In genomic region chr12:3424179-3424578, GRCm38 (mm10) we compare ENCODE assay signal across 14 mouse cellular contexts. TPM values are rescaled to one million over a fixed set of nuclear protein-coding genes. Genes with fewer than 3 reads are reported as not detected.
DNase-seq lines count a peak whose midpoint lies in the region; ATAC-seq and TF ChIP-seq lines count a peak whose summit lies in the region.
"Had no signal": no experiment of that assay in that cellular context is flagged by ENCODE, and none has a peak within 500 bp of the region (broad histone marks: within the 10 kb centered on the region; RNA-seq: fewer than 3 reads in every experiment).

No protein-coding gene starts in this region.

- ATAC-seq in erythroblast, adult 5-6 weeks (replicated peaks; ENCODE audit: low FRiP score, poor library complexity, severe bottlenecking): no peak
- no peak for ATAC-seq in liver, embryonic 11.5 days (replicated peaks; ENCODE audit: low FRiP score)
- ATAC-seq in liver, postnatal 0 days: no peak
- no peak for ATAC-seq in hindbrain, postnatal 0 days
- ATAC-seq: intestine, embryonic 15.5 days had no signal

- no peak overlapping the region for H3K27ac ChIP-seq in liver, embryonic 11.5 days (ENCODE audit: low read depth, low read length)
- no peak overlapping the region for H3K27ac ChIP-seq in liver, postnatal 0 days (ENCODE audit: low read depth)
- H3K27ac ChIP-seq in hindbrain, postnatal 0 days: no peak overlapping the region
- H3K27ac ChIP-seq: intestine, embryonic 15.5 days; limb, embryonic 13.5 days; neural tube, embryonic 12.5 days had no signal

- no peak for TF ChIP-seq EP300 in liver, postnatal 0 days (IDR thresholded peaks at IDR 0.05; ENCODE audit: low read depth)

- H3K9me3 ChIP-seq in erythroblast, embryonic 14.5 days (ENCODE audit: control insufficient read depth, low read length): no peaks in the 10 kb centered on the region
- H3K9me3 ChIP-seq in liver, embryonic 11.5 days (ENCODE audit: control insufficient read depth, low read length): no peaks in the 10 kb centered on the region
- no peaks in the 10 kb centered on the region for H3K9me3 ChIP-seq in liver, postnatal 0 days (ENCODE audit: low read length)
- no peaks in the 10 kb centered on the region for H3K9me3 ChIP-seq in E14TG2a.4 (ENCODE audit: low read length)
- no peaks in the 10 kb centered on the region for H3K9me3 ChIP-seq in hindbrain, postnatal 0 days (ENCODE audit: low read length)
- H3K9me3 ChIP-seq: intestine, embryonic 15.5 days; limb, embryonic 13.5 days; neural tube, embryonic 12.5 days had no signal

- H3K27me3 ChIP-seq in erythroblast, embryonic 14.5 days (ENCODE audit: control insufficient read depth): no peaks in the 10 kb centered on the region
- H3K27me3 ChIP-seq in liver, embryonic 11.5 days (replicated peaks; ENCODE audit: control insufficient read depth, insufficient read depth, low read length): no peaks in the 10 kb centered on the region
- H3K27me3 ChIP-seq in liver, postnatal 0 days (ENCODE audit: insufficient read depth, low read length): no peaks in the 10 kb centered on the region
- no peaks in the 10 kb centered on the region for H3K27me3 ChIP-seq in E14TG2a.4 (ENCODE audit: insufficient read depth, low read length)
- no peaks in the 10 kb centered on the region for H3K27me3 ChIP-seq in hindbrain, postnatal 0 days (ENCODE audit: insufficient read depth, low read length)
- H3K27me3 ChIP-seq: intestine, embryonic 15.5 days; limb, embryonic 13.5 days; neural tube, embryonic 12.5 days had no signal

- H3K4me1 ChIP-seq in erythroblast, embryonic 14.5 days (ENCODE audit: control insufficient read depth): peaks cover 29% of the 10 kb centered on the region
- H3K4me1 ChIP-seq in liver, embryonic 11.5 days (replicated peaks; ENCODE audit: control insufficient read depth, insufficient read depth, low read length): peaks cover 9% of the 10 kb centered on the region
- peaks cover 14% of the 10 kb centered on the region for H3K4me1 ChIP-seq in liver, postnatal 0 days (ENCODE audit: insufficient read depth)
- H3K4me1 ChIP-seq in E14TG2a.4 (replicated peaks; ENCODE audit: low read depth, low read length): peaks cover 65% of the 10 kb centered on the region
- no peaks in the 10 kb centered on the region for H3K4me1 ChIP-seq in hindbrain, postnatal 0 days (ENCODE audit: insufficient read depth, low read length)

- peaks cover 30% of the 10 kb centered on the region for H3K36me3 ChIP-seq in erythroblast, embryonic 14.5 days (ENCODE audit: control insufficient read depth)
- 0 out of 2 replicates have a peak, but pooled peaks cover 6% of the 10 kb centered on the region for H3K36me3 ChIP-seq in liver, embryonic 11.5 days (ENCODE audit: control insufficient read depth, insufficient read depth, low read length)
- H3K36me3 ChIP-seq in liver, postnatal 0 days (replicated peaks; ENCODE audit: insufficient read depth, low read length): no peaks in the 10 kb centered on the region
- peaks cover 62% of the 10 kb centered on the region for H3K36me3 ChIP-seq in E14TG2a.4 (ENCODE audit: insufficient read depth, low read length)
- H3K36me3 ChIP-seq in hindbrain, postnatal 0 days (ENCODE audit: insufficient read depth, low read length): no peaks in the 10 kb centered on the region

- no peak for DNase-seq in liver, embryonic 11.5 days (ENCODE audit: low spot score)
- DNase-seq in liver, postnatal 0 days: no peak
- DNase-seq in heart, postnatal 4 days: peak; percentile 21
- DNase-seq in hindbrain, postnatal 0 days (ENCODE audit: low spot score): no peak
- DNase-seq in adrenal gland, postnatal 10 days: no peak
- DNase-seq: layer of hippocampus, postnatal 36 days; thymus, adult 18-20 months had no signal

- H3K4me3 ChIP-seq in erythroblast, embryonic 14.5 days (replicated peaks): peak overlapping the region; percentile 18
- H3K4me3 ChIP-seq in liver, embryonic 11.5 days (ENCODE audit: low read depth, low read length): no peak overlapping the region
- H3K4me3 ChIP-seq in liver, postnatal 0 days (ENCODE audit: low read depth, low read length): no peak overlapping the region
- peak overlapping the region; percentile 99 for H3K4me3 ChIP-seq in E14TG2a.4 (replicated peaks; ENCODE audit: low read length)
- H3K4me3 ChIP-seq in hindbrain, postnatal 0 days (ENCODE audit: low read length): no peak overlapping the region
- H3K4me3 ChIP-seq: intestine, embryonic 15.5 days; neural tube, embryonic 12.5 days had no signal

- peak overlapping the region; percentile 30; the same call in 1 of the 2 replicates for H3K9ac ChIP-seq in liver, embryonic 11.5 days (ENCODE audit: low read depth, low read length)
- no peak overlapping the region for H3K9ac ChIP-seq in liver, postnatal 0 days (replicated peaks)
- H3K9ac ChIP-seq in hindbrain, postnatal 0 days (replicated peaks; ENCODE audit: low read length): no peak overlapping the region
- H3K9ac ChIP-seq: intestine, embryonic 15.5 days; limb, embryonic 13.5 days; neural tube, embryonic 12.5 days had no signal

- peak overlapping the region; percentile 87 for H3K4me2 ChIP-seq in liver, embryonic 11.5 days
- no peak overlapping the region for H3K4me2 ChIP-seq in liver, postnatal 0 days (ENCODE audit: low read depth, low read length)
- H3K4me2 ChIP-seq in hindbrain, postnatal 0 days (ENCODE audit: low read depth, low read length): no peak overlapping the region
- H3K4me2 ChIP-seq: midbrain, embryonic 11.5 days had no signal

- WGBS in liver, embryonic 11.5 days: 79% methylated on average over 2 of the region's 2 CpGs
- WGBS in liver, postnatal 0 days (ENCODE audit: insufficient replicate concordance): 74% methylated on average over 2 of the region's 2 CpGs
- 88% methylated on average over 2 of the region's 2 CpGs for WGBS in hindbrain, postnatal 0 days

- TF ChIP-seq CTCF in liver, postnatal 0 days (IDR thresholded peaks at IDR 0.05; ENCODE audit: low read depth): no peak
- TF ChIP-seq CTCF in E14TG2a.4 (conservative IDR thresholded peaks at IDR 0.05; ENCODE audit: low read length): no peak
- no peak for TF ChIP-seq CTCF in hindbrain, postnatal 0 days (IDR thresholded peaks at IDR 0.05; ENCODE audit: low read depth)

RNA-seq across cellular contexts. Expression of gene Asxl2, which starts 2.5 kb away (rescaled TPM):
- 0.64 and 1.1 TPM in 2 replicates for polyA plus RNA-seq in erythroblast, embryonic 14.5 days (2012)
- 21.9 and 23.0 TPM in 2 replicates for total RNA-seq in erythroblast, adult 5-6 weeks (2015; ENCODE audit: low replicate concordance)
- total RNA-seq in erythroblast, adult 5-6 weeks (2017; ENCODE audit: low replicate concordance): 25.2 and 36.8 TPM in 2 replicates
- polyA plus RNA-seq in liver, embryonic 11.5 days (2014; fragmentation: Nextera tagmentation; extraction: Ambion mirVana): 21.4 and 23.4 TPM in 2 replicates
- 4.3 and 5.1 TPM in 2 replicates for polyA plus RNA-seq in liver, postnatal 0 days (2015; fragmentation: Nextera tagmentation; extraction: Ambion mirVana)
- 10 to 100 TPM; 33.9 to 39.0 TPM for total RNA-seq in heart, postnatal 4 days (2021)
- total RNA-seq in hindbrain, postnatal 0 days (2014; rRNA removed): 13.2 and 16.1 TPM in 2 replicates
- polyA plus RNA-seq in hindbrain, postnatal 0 days (2015; fragmentation: Nextera tagmentation; extraction: Ambion mirVana): 9.6 and 10.7 TPM in 2 replicates
- total RNA-seq in adrenal gland, postnatal 10 days (2021): 10 to 100 TPM; 31.6 to 37.7 TPM

RNA-seq across cellular contexts. Expression of gene Kif3c, which starts 59.2 kb away (rescaled TPM):
- 0.01 TPM in 2 replicates for polyA plus RNA-seq in erythroblast, embryonic 14.5 days (2012)
- total RNA-seq in erythroblast, adult 5-6 weeks (2015; ENCODE audit: low replicate concordance): not detected in 2 replicates
- 1.5 and 1.8 TPM in 2 replicates for total RNA-seq in erythroblast, adult 5-6 weeks (2017; ENCODE audit: low replicate concordance)
- 3.5 and 4.8 TPM in 2 replicates for polyA plus RNA-seq in liver, embryonic 11.5 days (2014; fragmentation: Nextera tagmentation; extraction: Ambion mirVana)
- 0.46 and 0.52 TPM in 2 replicates for polyA plus RNA-seq in liver, postnatal 0 days (2015; fragmentation: Nextera tagmentation; extraction: Ambion mirVana)
- total RNA-seq in heart, postnatal 4 days (2021): 1 to 10 TPM; 5.2 to 5.7 TPM
- 142 and 150 TPM in 2 replicates for total RNA-seq in hindbrain, postnatal 0 days (2014; rRNA removed)
- 56.0 and 58.5 TPM in 2 replicates for polyA plus RNA-seq in hindbrain, postnatal 0 days (2015; fragmentation: Nextera tagmentation; extraction: Ambion mirVana)
- total RNA-seq in adrenal gland, postnatal 10 days (2021): 10 to 100 TPM; 13.2 to 18.5 TPM

Comparison
In these comparisons a context has a peak if more than half of its experiments do, and no peak if none do; other contexts are left out.
1. H3K4me3 ChIP-seq: peak in erythroblast, embryonic 14.5 days (single experiment) and E14TG2a.4 (single experiment); none in liver, embryonic 11.5 days (single experiment), liver, postnatal 0 days (single experiment) and hindbrain, postnatal 0 days (single experiment).